Mouse (Mus musculus) lung, postnatal 25 days (tissue): ENCODE measurements around the gene Mmp11.

Experiments used
- DNase-seq: peaks from one replicate; pipeline ENCODE4 v3.0.0; 2022; ENCODE audit warnings: low spot score

The Mmp11 gene

GRCm38 (mm10) chr10:75937851-75938643 lies 1.8 kb upstream of the Mmp11 start:
- DNase-seq, result no peak

GRCm38 (mm10) chr10:75936909-75937667 lies 792 bp upstream of the Mmp11 start:
- DNase-seq, result no peak

DNA sequence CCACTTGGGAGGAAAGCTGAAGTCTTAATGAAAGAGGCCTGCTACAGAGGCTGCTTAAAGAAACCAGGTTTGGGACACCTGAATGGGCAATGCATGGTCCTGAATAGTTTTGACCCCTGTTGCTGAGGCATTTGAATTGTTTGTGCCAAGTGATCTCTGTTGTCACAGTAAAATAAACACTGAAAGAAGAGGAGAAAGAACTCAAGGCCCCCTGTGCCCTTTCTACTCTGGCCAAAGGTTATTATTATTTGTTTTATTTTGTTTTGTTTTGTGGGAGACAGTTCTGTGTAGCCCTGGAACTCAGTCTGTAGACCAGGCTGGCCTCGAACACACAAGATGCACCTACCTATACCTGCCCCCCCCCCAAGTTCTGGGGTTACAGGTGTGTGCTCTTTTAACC lies 1.3 kb downstream of the Mmp11 start:
- DNase-seq, result no peak

DNA sequence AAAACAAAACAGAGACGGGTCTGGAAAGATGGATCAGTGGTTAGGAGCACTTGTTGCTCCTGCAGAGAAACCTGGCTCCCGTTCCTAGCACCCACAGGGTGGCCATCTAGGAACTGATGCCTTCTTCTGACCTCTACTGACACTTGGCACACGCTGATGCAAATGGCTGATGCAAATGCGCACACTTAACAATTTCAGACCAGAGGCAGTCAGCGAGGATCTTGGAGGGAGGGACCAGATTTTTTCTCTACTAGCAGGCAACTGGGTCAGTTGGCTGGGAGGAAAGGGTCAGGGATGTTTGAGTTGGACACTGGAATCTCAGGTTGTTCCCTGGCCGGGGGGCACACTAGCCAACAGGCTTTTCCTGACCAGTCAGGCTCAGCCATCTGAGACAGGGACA lies 3.4 kb downstream of the Mmp11 start, which contains the start of gene Chchd10:
Chchd10 (plus strand) TSS at position 240 of the 400 bp plus-strand sequence.
- DNase-seq, result no peak

GRCm38 (mm10) chr10:75932081-75932678 lies 4.1 kb downstream of the Mmp11 start:
- no peak for DNase-seq

GRCm38 (mm10) chr10:75931311-75931710 lies 5.0 kb downstream of the Mmp11 start:
- no peak for DNase-seq

DNA sequence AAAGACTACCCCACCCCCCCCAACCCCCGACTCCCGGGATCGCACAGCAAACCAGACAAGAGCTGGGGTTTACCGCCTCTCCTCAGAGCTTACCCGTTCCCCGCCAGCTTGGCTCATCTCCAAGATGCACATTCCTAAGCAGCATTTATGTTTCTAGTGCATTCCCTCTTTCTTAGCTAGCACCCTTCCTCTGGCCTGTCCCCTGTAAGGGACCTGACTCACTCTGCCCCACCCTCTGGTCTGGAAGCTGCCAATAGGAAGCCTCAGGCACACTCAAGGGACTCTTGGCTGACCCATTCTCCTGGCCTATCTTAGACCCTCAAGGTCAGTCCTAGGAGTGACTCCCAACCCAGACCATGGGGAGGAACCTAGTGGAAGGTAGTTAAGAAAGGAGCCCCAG lies 6.0 kb downstream of the Mmp11 start:
- no peak for DNase-seq

GRCm38 (mm10) chr10:75926396-75926795 lies 9.9 kb downstream of the Mmp11 start:
- no peak for DNase-seq

- DNase-seq, result no peak
Measured at GRCm38 (mm10) chr10:75924324-75924723, 12.0 kb downstream of the Mmp11 start.

DNA sequence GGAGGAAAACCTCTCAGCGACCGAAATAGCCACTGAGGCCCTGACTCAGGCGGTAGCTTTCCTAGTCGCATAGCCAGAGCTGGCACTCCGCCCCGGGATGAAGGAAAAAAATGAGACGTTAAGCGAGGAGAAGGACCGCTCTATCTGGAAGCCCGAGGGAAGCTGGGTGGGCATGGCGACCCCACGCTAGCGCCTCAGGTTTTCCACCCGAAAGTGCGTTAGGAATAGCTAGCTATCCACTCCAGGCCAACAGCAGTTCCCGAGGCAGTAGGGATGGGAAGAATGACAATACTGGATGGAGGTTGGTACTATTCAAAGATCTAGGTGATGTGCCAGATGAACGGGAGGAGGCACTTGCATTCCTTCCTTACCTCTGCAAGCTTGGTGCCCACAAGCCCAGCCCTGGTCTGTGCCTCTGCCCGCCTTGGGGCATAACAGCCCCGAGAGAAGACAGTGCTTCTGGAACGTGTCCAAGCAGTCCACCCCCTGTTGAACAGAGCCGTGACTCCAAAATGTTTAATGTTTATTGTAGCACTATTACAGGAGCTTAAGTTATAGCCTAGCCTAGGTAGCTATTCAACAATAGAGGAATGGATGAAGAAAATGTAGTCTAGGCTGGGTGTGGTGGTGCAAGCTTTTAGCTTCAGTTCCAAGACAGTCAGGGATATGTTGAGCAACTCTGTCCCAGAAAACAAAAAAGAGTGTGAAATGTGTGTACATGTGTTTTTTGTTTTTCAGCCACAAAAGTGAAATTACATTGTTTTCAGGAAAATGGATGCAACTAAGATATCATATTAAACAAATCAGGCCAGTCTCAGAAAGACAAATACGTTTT lies 14.4 kb downstream of the Mmp11 start:
- no peak for DNase-seq

DNA sequence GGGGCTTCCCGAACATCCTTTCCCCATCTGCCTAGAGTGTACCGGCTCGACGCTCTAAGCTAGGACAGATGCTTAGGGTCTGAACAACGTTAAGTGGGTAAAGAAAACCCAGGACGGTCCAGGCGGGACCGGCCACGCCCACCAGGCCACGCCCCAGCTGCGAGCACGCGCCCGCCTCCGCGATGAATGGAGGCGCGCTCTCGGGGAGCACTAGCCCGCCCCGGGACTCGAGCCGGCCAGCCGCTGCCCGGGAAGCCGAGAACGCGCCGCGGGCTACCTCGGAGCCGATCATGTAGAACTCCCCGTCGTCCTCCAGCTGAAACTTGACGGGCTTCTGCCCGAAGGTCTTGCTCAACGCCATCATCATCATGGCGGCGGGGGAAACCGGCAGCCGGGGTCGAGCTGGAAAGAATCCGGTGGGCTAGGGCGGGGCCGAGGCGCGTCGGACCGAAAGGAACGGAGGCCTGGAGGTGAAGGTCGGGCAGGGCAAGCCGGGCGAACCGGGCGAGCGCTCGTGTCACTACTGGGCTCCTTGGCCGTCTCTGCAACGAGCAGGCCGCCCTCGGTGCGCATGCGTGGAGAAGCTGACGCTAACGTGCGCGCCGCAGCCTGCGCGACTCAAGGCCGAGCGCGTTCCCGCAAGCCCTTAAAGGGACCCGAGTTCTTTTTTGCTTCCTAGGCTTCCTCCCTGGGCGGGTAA lies 15.1 kb downstream of the Mmp11 start, which contains the start of gene Smarcb1:
Smarcb1 (minus strand) TSS at position 592 of the 700 bp plus-strand sequence.
- peak; percentile 95 for DNase-seq

DNA sequence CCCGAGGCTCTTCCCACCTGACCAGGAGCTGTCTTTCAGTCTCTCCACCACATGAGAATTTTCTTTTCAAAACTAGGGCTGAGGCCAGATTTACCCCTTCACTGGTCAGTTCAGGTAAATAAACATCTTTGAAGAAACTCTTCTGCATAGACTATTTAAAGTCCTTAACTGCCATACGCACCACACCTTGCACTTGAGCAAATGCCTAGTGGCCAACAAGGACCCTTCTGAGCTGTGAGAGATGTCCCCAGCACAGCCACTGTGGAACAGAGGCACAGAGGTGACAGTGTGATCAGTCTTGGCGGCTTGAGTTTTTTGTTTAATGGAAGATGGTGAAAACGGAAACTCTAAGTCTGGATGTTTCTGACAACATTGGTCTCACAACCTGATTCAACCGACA lies 17.3 kb downstream of the Mmp11 start:
- peak; percentile 59 for DNase-seq

- no peak for DNase-seq
Measured at GRCm38 (mm10) chr10:75916840-75917239, 19.5 kb downstream of the Mmp11 start.

GRCm38 (mm10) chr10:75915557-75915956 lies 20.7 kb downstream of the Mmp11 start:
- peak; percentile 37 for DNase-seq

- DNase-seq, result no peak
Measured at GRCm38 (mm10) chr10:75913013-75913589, 23.2 kb downstream of the Mmp11 start.

DNA sequence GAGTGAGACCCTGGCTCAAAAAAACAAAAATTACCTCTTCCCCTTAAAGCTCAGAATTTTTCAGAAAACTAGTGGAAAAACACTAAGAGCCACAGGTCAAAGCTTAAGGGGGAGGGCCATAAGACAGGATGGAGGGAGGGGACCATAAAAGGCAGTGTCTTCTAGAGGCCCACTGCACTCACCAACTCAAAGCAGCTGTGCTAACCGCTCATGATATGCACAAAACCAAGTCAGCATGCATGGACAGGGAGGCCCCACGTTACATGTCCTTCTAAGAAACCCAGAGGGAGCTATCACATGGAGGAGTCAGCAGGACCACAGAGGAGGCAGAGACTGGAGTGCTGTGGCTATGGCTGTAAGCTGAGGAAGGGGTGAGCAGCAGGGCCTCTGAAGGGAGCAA lies 25.6 kb downstream of the Mmp11 start:
- DNase-seq, result no peak

- DNase-seq, result no peak
Measured at GRCm38 (mm10) chr10:75906882-75907281, 29.4 kb downstream of the Mmp11 start.

DNA sequence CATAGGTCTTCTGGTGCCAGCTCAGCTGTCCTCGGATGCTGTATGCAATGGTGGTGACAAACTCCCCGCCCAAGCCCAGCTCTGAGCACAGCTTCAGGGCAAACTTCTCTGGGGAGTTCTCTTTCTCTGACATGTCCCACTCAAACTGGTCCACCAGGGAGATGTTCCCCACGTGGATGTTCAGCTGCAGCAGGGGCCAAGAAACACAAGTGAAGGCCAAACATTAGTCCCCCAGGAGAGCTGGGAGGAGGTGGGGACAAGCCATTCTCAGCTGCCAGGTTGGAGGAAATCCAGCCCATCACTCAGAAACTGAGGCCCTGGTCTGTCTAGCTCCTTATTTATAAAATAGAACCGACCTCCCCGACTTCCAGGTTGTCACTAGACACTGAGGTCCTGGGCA lies 31.9 kb downstream of the Mmp11 start:
- DNase-seq, result no peak

GRCm38 (mm10) chr10:75898846-75899245 lies 37.5 kb downstream of the Mmp11 start:
- peak; percentile 54 for DNase-seq

DNA sequence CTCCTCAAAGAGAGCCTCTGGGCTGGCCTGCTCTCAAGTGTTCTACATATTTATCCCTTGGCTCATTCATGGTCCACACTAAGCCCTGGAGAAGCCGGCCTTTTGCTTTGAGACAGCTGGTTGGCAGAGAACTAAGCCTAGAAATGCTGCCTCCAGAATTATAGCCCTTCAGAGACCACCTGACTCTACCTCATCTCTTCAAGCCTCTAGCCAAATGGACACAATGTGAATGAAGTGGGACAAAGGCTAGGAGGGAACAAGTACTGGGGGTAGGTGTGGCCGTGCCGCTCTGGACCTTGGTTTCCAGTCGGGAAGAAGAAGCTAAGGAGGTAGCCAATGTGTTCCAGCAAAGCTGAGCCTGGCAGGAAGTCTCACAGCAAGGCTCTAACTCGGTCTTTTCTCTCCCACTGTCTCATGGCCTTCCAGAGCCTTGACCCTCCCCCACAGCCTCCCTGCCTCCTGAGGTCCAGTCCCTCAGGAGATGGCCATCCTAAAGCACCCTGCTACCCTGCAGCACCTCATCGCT lies 38.2 kb downstream of the Mmp11 start:
- DNase-seq, result no peak

GRCm38 (mm10) chr10:75897373-75897772 lies 38.9 kb downstream of the Mmp11 start:
- peak; percentile 77 for DNase-seq
